Mouse (Mus musculus) embryonic facial prominence, embryonic 10.5 days (tissue): ENCODE measurements at regions not wholly inside any gene's neighbourhood (a gene's known extent, or its start where the extent isn't known, plus 50 kb on each side); places are given as distances from the start of the nearest gene placed in this dataset.

ENCODE experiments used
- DNase-seq: peaks from one replicate; pipeline ENCODE4 v3.0.0-alpha.2; 2017; ENCODE audit warnings: low spot score
- H3K27ac ChIP-seq: fragments of 300-500 bp; sonication (generic); replicated peaks from 2 replicates; pipeline ENCODE4 v1.5.1; 2016; ENCODE audit warnings: mild to moderate bottlenecking
- H3K27me3 ChIP-seq: fragments of 300-500 bp; sonication (generic); replicated peaks from 2 replicates; pipeline ENCODE4 v1.6.1; 2016; ENCODE audit warnings: low read depth, mild to moderate bottlenecking; ENCODE audit not compliant: poor library complexity, severe bottlenecking
- H3K36me3 ChIP-seq: fragments of 300-500 bp; sonication (generic); replicated peaks from 2 replicates; pipeline ENCODE4 v1.6.1; 2016; ENCODE audit warnings: mild to moderate bottlenecking, moderate library complexity
- H3K4me1 ChIP-seq: fragments of 300-500 bp; sonication (generic); 2 replicates; pipeline ENCODE4 v1.6.1; 2016
- H3K4me3 ChIP-seq: fragments of 300-500 bp; sonication (generic); 2 replicates; pipeline ENCODE4 v1.5.1; 2016; ENCODE audit warnings: mild to moderate bottlenecking, moderate library complexity
- H3K9me3 ChIP-seq: fragments of 300-500 bp; sonication (generic); 2 replicates; pipeline ENCODE4 v1.6.1; 2016; ENCODE audit warnings: mild to moderate bottlenecking
- WGBS: fragments of 180-500 bp; shearing (Covaris S2); methylation state at CpG from one replicate; pipeline ENCODE4 v1.1.7; 2016; 5-methylcytosine and 5-hydroxymethylcytosine counted together

DNA sequence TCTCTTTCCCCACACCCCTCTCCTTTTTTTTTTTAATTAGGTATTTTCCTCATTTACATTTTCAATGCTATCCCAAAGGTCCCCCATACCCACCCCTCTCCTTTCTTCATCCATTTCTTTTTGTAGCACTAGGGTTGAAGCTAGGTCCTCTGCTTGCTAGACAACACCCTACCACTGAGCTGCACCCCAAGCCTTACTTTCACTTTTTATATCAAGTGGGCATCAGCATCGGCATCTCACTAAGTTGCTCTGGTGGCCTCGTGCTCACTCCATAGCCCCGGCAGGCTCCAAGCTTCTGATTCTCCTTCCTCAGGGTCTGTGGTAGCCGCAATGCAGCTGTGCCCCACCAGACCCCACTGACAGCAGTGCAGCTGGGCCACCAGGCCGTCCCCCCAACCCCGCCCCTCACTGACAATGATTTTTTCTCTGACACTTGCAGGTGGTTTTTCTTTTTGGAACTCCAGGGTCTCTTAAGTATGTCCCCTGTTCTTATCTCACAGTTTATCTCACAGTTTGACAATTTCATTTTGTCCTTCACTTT, 77.5 kb downstream of the Nufip1 start:
- H3K4me1 ChIP-seq = peaks cover 20% of the 10 kb centered on the region
- no peak overlapping the region for H3K4me3 ChIP-seq
- WGBS = 86% methylated on average over 6 of the region's 6 CpGs
- no peaks in the 10 kb centered on the region for H3K9me3 ChIP-seq
- H3K36me3 ChIP-seq = no peaks in the 10 kb centered on the region
- H3K27me3 ChIP-seq = no peaks in the 10 kb centered on the region
- no peak for DNase-seq
- no peak overlapping the region for H3K27ac ChIP-seq

DNA sequence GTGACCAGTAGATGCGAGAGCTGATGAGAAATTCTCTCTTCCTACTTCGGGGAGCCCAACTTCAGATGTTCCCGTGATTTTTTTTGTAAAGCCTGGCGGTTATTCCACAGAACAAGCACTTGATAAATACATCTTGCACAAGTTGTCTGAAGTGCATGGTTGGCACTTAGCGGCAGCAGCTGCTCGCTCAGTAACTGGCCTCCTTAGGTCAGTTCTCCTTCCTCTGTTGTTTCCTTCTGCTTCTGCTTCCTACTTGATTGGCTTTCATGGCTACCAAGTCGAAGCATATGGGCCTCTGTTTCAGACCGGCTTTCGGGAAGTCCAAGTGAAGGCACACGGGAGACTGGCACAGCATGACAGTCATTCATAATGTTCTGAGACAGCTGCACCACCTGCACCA, 84.6 kb downstream of the Nufip1 start:
- Histone ChIP-seq H3K27ac (no peak overlapping the region), H3K36me3 (no peaks in the 10 kb centered on the region), H3K9me3 (no peaks in the 10 kb centered on the region), H3K4me3 (no peak overlapping the region), H3K4me1 (peaks cover 15% of the 10 kb centered on the region; the same call in 1 of the 2 replicates), H3K27me3 (no peaks in the 10 kb centered on the region)
- no peak for DNase-seq
- 85% methylated on average over 10 of the region's 10 CpGs for WGBS

DNA sequence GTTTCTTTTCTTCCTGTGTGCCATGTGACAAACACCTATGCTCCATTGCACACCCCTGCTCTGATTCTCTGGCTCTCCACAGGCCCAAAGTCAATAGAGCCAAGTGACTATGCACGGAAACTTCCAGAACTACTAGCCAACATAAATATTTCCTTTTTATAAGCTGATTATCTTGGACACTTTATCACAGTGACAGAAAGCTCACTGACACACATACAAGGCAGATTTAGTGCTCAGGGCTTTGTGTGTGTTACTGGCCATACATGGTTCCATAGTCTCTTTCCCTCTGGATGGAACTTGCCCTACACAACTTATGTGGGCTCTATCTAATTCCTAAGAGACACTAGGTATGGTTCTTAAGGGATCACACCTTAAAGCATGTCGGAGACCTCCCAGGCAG, 86.7 kb downstream of the Nufip1 start:
- Histone ChIP-seq H3K27ac (no peak overlapping the region), H3K4me1 (peaks cover 15% of the 10 kb centered on the region; the same call in 1 of the 2 replicates), H3K9me3 (no peaks in the 10 kb centered on the region), H3K36me3 (no peaks in the 10 kb centered on the region), H3K27me3 (no peaks in the 10 kb centered on the region), H3K4me3 (no peak overlapping the region)
- 87% methylated on average over 2 of the region's 2 CpGs for WGBS
- no peak for DNase-seq

DNA sequence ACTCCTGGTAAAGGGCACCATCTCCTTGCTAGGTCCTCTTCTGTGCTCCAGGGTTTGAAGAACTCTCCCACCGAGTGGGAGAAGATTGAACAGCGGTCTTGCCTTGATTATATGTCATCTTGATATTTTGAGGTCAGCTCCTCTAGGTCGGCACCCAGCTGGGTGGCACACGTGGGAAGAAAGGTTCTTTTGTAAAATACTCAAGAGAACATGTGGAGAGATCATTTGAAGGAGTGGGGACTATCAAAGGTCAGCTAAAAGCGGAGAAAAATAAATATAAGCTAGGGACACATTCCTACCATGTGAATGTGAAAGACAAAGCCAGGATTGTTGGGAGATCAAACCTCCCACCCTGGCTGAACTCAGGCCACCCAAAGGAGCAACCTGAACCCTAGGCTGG, 87.7 kb downstream of the Nufip1 start:
- no peaks in the 10 kb centered on the region for H3K27me3 ChIP-seq
- no peaks in the 10 kb centered on the region for H3K9me3 ChIP-seq
- no peak for DNase-seq
- H3K4me1 ChIP-seq = peaks cover 15% of the 10 kb centered on the region; the same call in 1 of the 2 replicates
- H3K4me3 ChIP-seq = no peak overlapping the region
- H3K36me3 ChIP-seq = no peaks in the 10 kb centered on the region
- no peak overlapping the region for H3K27ac ChIP-seq
- 39% methylated on average over 5 of the region's 5 CpGs for WGBS

DNA sequence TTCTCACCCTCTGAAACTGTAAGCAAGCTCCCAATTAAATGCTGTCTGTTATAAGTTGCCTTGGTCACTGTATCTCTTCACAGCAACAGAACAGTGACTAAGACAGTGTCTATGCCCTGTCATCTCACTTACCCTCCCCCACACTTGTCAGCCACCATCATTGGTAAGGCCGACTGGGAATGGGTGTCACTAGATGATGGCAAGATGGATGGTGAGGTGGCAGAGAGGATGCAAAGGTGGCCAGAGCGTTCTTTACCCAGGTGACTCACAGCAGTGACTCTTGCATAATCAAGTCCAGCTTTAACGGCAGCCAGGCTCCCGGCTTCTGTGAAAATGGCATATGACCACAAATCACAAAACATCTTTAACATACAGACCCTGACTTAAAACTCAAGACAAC, 91.9 kb downstream of the Nufip1 start:
- Histone ChIP-seq H3K27me3 (no peaks in the 10 kb centered on the region), H3K4me3 (no peak overlapping the region), H3K4me1 (peaks cover 7% of the 10 kb centered on the region; the same call in 1 of the 2 replicates), H3K9me3 (no peaks in the 10 kb centered on the region), H3K27ac (no peak overlapping the region), H3K36me3 (no peaks in the 10 kb centered on the region)
- no peak for DNase-seq
- 90% methylated on average over 4 of the region's 4 CpGs for WGBS

DNA sequence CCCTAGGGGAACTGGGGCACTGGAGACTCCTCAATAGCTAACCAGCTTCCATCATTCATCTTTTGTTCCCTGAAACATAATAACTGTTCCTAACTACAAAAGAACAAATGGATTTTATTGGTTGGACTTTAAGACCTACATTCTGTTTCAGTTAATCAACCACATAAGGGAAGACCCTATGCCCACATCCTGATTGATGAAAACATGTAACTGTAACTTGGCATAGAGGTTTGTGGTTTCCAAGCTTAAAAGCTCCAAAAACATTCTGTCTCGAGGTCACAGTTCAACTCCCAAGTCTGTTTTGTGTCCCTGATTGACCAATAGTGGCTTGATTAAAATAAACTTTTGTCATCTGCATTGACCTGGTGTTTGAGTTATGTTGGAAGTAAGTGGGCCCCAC, 92.4 kb downstream of the Nufip1 start:
- no peaks in the 10 kb centered on the region for H3K9me3 ChIP-seq
- no peak overlapping the region for H3K4me3 ChIP-seq
- no peaks in the 10 kb centered on the region for H3K36me3 ChIP-seq
- DNase-seq = no peak
- no peak overlapping the region for H3K27ac ChIP-seq
- H3K4me1 ChIP-seq = peaks cover 3% of the 10 kb centered on the region; the same call in 1 of the 2 replicates
- 81% methylated on average over 1 of the region's 1 CpGs for WGBS
- H3K27me3 ChIP-seq = no peaks in the 10 kb centered on the region

DNA sequence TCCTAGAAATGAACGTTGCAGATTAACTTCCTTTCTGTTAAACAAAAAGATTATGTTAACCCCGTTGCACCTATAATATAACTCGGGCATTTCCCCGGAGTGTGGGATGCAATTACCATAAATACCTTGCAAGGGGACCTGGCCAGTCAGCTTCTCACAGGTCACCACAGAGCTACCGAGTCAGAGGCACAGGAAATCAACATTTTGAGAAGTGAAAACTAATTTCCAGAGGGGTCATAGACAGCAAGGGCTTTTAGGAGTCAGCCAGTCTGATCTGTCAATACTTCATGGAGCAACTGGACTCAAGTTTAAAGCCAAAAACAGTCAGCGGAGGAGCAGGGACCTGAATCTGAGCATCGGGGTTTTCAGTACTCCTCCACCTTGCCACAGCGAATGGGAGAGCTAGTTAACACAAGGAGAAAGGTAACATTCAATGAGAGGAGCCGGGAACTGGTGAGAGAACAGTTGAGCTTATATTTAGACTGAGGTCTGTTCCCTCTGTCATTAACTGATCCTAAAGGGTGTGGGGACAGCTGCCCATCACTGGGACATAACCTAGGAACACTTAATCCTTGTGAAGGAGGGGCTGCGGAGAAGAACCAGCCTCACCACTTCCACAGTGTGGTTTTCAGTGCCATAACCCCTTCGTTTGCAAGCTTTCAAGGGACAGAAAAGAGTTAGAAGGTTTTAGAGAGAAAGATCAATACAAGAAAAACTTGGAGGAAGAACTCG, 105.9 kb downstream of the Nufip1 start:
- no peak for DNase-seq
- Histone ChIP-seq H3K27ac (no peak overlapping the region), H3K4me1 (peaks cover 32% of the 10 kb centered on the region), H3K9me3 (0 out of 2 replicates have a peak, but pooled peaks cover 4% of the 10 kb centered on the region), H3K36me3 (no peaks in the 10 kb centered on the region), H3K4me3 (no peak overlapping the region), H3K27me3 (no peaks in the 10 kb centered on the region)
- 74% methylated on average over 12 of the region's 12 CpGs for WGBS

DNA sequence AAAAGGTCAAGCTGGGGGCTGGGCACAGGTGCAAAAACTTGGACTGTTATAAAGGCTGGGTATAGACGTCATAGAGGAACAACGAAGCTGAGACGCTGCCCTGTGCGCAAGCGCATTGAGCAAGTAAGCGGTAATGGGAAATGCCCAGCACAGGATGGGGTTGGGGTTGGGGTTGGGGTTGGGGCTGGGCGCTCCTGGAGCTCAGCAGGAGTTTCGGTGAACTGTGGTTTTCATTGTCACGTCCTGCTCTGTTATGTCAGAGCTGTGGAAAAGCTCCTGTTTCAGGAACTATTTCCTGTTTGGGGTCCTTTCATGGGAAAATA, 106.4 kb downstream of the Nufip1 start:
- no peaks in the 10 kb centered on the region for H3K36me3 ChIP-seq
- no peak overlapping the region for H3K27ac ChIP-seq
- no peak for DNase-seq
- 0 out of 2 replicates have a peak, but pooled peaks cover 4% of the 10 kb centered on the region for H3K9me3 ChIP-seq
- no peak overlapping the region for H3K4me3 ChIP-seq
- no peaks in the 10 kb centered on the region for H3K27me3 ChIP-seq
- 69% methylated on average over 9 of the region's 9 CpGs for WGBS
- H3K4me1 ChIP-seq = peaks cover 34% of the 10 kb centered on the region

DNA sequence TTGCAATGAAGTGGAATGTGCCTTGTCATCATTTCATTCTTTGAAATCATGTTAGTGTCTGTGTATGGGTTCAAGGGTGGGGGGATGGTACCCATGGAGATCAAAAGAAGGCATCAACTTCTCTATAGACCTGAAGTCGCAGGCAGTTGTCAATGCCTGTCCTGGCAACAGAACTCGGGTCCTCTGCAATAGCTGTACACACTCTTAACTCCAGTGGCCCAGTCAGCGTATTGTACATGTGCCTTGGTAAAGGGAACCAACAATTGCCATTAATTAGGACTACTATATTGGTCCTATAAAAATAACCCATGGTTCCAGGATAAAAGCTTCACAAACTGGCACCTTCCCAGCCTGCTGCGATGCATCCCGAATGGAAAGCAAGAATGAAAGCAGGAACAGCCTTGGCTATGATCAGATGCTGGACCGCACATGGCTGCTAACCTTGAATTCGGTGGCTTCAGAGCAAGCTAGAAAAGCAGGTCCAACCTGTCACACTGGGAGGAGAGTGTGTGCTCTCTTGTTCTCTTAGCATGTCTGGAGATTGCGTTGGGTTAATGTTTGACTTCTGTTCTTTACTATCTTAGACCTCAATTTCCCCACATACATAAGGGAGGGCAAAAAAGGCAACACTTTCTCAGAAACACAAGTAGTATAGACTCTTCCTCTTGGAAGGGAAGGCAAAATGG, 107.0 kb downstream of the Nufip1 start:
- Histone ChIP-seq H3K36me3 (no peaks in the 10 kb centered on the region), H3K27me3 (no peaks in the 10 kb centered on the region), H3K4me3 (no peak overlapping the region), H3K4me1 (peaks cover 39% of the 10 kb centered on the region), H3K9me3 (0 out of 2 replicates have a peak, but pooled peaks cover 4% of the 10 kb centered on the region), H3K27ac (no peak overlapping the region)
- 92% methylated on average over 8 of the region's 8 CpGs for WGBS
- DNase-seq = no peak

DNA sequence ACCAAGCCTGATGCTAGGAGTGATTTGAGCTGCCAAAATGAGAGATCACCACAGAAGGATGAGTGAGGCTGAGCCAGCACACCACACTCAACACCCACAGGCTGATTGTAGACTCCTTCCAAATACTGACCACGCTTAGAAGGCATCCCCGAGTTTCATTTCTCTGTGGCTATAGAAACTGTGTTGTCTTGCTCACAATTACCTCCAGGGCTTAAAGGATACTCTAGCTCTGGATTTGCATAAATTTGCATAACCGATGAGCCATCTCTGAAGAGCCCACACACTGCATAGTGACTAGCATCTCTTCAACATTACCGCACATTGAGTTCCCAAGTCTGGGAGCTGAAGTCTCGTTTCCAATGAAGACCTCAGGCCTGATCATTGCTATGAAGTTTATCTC, 110.3 kb downstream of the Nufip1 start:
- H3K4me3 ChIP-seq = no peak overlapping the region
- no peaks in the 10 kb centered on the region for H3K36me3 ChIP-seq
- peaks cover 48% of the 10 kb centered on the region for H3K4me1 ChIP-seq
- no peak for DNase-seq
- H3K9me3 ChIP-seq = 0 out of 2 replicates have a peak, but pooled peaks cover 4% of the 10 kb centered on the region
- H3K27ac ChIP-seq = no peak overlapping the region; the same call in 1 of the 2 replicates
- 74% methylated on average over 5 of the region's 5 CpGs for WGBS
- no peaks in the 10 kb centered on the region; the same call in 1 of the 2 replicates for H3K27me3 ChIP-seq

DNA sequence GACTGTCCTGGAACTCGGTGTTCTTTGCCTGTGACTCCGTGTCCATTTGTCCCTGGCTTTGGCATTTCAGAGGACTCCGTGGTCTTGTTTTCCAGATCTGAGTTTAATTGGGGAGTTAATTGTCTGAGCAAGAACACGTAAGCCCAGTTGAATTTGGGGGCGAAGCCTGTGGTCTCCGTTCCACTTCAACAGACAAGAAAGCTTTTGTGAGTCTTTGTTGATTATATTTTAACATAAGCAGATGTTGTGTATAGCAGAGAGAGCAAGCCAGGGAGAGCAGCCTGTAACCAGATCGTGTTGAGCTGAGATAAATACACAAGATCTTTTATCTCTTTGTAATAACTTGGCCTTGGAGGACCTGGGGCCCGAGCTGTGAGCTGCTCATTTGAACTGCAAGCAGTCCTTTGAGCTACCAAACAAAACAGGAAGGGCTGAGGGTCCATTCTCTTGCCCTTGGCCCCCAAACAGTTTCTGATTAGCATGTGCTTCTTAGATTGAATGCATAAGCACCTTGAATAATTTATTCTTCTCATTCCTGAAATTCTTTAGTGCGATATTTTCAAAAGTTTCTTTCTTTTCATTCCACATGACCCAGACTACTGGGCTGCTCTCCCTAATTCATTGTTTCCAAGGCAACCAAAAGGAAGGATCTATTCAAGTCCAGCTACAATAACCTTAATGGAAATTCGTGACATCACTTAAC, 111.1 kb downstream of the Nufip1 start:
- DNase-seq = peak; percentile 42
- no peaks in the 10 kb centered on the region; the same call in 1 of the 2 replicates for H3K27me3 ChIP-seq
- H3K9me3 ChIP-seq = 0 out of 2 replicates have a peak, but pooled peaks cover 4% of the 10 kb centered on the region
- 45% methylated on average over 10 of the region's 10 CpGs for WGBS
- no peak overlapping the region for H3K4me3 ChIP-seq
- peak overlapping the region; percentile 5; the same call in 1 of the 2 replicates for H3K27ac ChIP-seq
- H3K4me1 ChIP-seq = peaks cover 46% of the 10 kb centered on the region
- H3K36me3 ChIP-seq = no peaks in the 10 kb centered on the region

DNA sequence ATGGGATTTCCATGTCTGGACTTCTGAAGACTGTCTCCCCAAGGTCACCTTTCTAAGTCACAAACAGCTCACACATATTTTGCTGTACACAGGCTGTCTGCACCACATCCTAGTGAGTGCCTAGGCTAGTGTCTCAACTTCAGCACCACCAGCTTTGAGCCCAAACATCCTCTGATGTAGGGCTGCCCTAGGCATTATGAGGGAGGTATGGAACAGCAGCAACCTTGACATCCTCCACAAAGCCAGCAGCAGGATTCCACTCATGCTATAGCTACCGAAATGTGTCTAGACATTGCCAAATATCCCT, 111.6 kb downstream of the Nufip1 start:
- DNase-seq = no peak

More for the DNA sequence above, 111.6 kb downstream of the Nufip1 start:
- Histone ChIP-seq H3K27ac (peak overlapping the region; percentile 5; the same call in 1 of the 2 replicates), H3K9me3 (0 out of 2 replicates have a peak, but pooled peaks cover 4% of the 10 kb centered on the region), H3K36me3 (no peaks in the 10 kb centered on the region), H3K4me1 (peaks cover 41% of the 10 kb centered on the region), H3K27me3 (no peaks in the 10 kb centered on the region; the same call in 1 of the 2 replicates), H3K4me3 (no peak overlapping the region)
- WGBS = 83% methylated on average over 1 of the region's 1 CpGs
